Mouse (Mus musculus) brain, embryonic 14.5 days (tissue): ENCODE measurements at regions not wholly inside any gene's neighbourhood (a gene's known extent, or its start where the extent isn't known, plus 50 kb on each side); places are given as distances from the start of the nearest gene placed in this dataset.

ENCODE experiments used
- CTCF ChIP-seq: fragments of 200-500 bp; IDR thresholded peaks from 2 replicates; pipeline ENCODE4 v1.5.1; 2012; ENCODE audit warnings: inconsistent platforms, mild to moderate bottlenecking, moderate library complexity, borderline replicate concordance; ENCODE audit not compliant: insufficient read depth, insufficient read length; ENCODE audit errors: extremely low read depth
- POLR2A ChIP-seq: fragments of 200-500 bp; IDR thresholded peaks from 2 replicates; pipeline ENCODE4 v1.6.1; 2012; ENCODE audit warnings: mild to moderate bottlenecking, inconsistent platforms, borderline replicate concordance; ENCODE audit not compliant: poor library complexity, insufficient read depth, insufficient read length, severe bottlenecking; ENCODE audit errors: extremely low read depth

GRCm38 (mm10) chr10:34762426-34762825, 279.2 kb downstream of the Frk start:
- TF ChIP-seq CTCF (no peak), POLR2A (no peak)
